Mouse (Mus musculus): Measurements from ENCODE around the gene Retn.

DNA sequence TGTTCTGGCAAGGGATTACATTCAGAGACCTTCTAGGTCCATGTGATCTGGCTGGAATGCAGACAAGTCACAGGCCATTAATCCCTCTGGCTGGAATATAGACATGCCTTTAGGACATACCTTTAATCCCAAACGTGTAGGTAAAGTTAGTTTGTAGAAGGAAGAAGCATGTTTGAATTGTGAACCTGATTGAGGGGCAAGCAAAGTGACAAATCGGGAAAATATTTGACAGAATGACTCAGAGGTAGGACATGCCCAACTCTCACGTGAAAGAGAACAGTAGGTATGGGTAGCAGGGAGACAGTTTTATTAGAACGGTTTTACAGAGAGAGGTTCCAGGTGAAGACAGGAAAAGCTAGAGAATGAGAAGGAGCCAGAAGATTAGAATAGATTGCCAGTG, 8.0 kb upstream of the Retn start:
- TF ChIP-seq POLR2AphosphoS2 (IDR thresholded peaks at IDR 0.05; ENCODE audit: insufficient read length, low read depth) (no peak), CEBPB (IDR thresholded peaks at IDR 0.05; ENCODE audit: insufficient read depth, poor library complexity, severe bottlenecking) (no peak), POLR2A (IDR thresholded peaks at IDR 0.05; ENCODE audit: insufficient read length, low read depth) (no peak), TCF12 (IDR thresholded peaks at IDR 0.05; ENCODE audit: insufficient read depth, poor library complexity, severe bottlenecking) (no peak), USF1 (IDR thresholded peaks at IDR 0.05; ENCODE audit: low read depth) (no peak), MYOG (IDR thresholded peaks at IDR 0.05; ENCODE audit: control insufficient read depth in 1 of 3, insufficient read depth in 1 of 3, insufficient read length in 2 of 3, low read depth in 2 of 3) (no peak), E2F4 (IDR thresholded peaks at IDR 0.05; ENCODE audit: insufficient read depth) (no peak), SRF (IDR thresholded peaks at IDR 0.05; ENCODE audit: control insufficient read depth, insufficient read length, low read depth) (no peak), MYOD1 (IDR thresholded peaks at IDR 0.05; ENCODE audit: control insufficient read depth in 1 of 3, insufficient read length in 2 of 3, low read depth in 2 of 3) (no peak), TCF3 (IDR thresholded peaks at IDR 0.05; ENCODE audit: insufficient read length, low read depth) (no peak)

All from myocyte (in vitro differentiated cells).